Mouse (Mus musculus) MEL (cell line): Measurements from ENCODE around the gene Cdc73.

Experiments
- EP300 ChIP-seq, 2 experiments: IDR thresholded peaks; 2 replicates each; pipeline ENCODE4 v1.6.1; 2011; ENCODE audit warnings: improper control_type of control experiment in 2 of 2, low read length in 2 of 2, low read depth in 1 of 2, mild to moderate bottlenecking in 1 of 2
- GABPA ChIP-seq: IDR thresholded peaks from 2 replicates; pipeline ENCODE4 v1.6.1; 2012; ENCODE audit warnings: low read depth, mild to moderate bottlenecking, inconsistent platforms, low read length, improper control_type of control experiment, moderate library complexity
- KAT2A ChIP-seq: conservative IDR thresholded peaks from 2 replicates; pipeline ENCODE4 v1.6.1; 2012; ENCODE audit warnings: low read depth, low read length, improper control_type of control experiment, inconsistent platforms
- TCF12 ChIP-seq: IDR thresholded peaks from 2 replicates; pipeline ENCODE4 v1.6.1; 2014; ENCODE audit warnings: low read depth, mild to moderate bottlenecking, inconsistent platforms, low read length, improper control_type of control experiment, moderate library complexity

DNA sequence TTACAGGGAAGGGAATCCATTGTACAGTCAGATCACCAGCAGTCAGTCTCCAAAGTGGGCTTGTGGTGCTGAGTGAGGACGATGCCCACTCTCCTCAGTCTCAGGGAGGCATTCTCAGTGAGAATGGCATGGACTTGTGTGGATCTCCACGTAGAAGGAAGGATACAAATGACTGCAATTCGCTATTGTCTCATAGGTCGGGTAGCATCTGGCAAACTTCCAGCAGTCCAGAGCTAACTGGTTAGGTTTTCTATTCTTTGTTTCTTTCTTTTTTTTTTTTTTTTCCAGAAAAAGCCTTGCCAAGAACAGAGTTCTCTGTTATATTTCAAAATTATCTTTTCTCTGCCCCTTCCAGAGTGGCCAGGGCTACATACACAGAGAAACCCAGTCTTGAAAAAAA, 4.3 kb upstream of the Cdc73 start:
- no peak for TF ChIP-seq GABPA
- TF ChIP-seq KAT2A: no peak
- TF ChIP-seq EP300 (IDR thresholded peaks at IDR 0.05; ENCODE audit: low read depth in 1 of 2, low read length in 2 of 2): no peak
- TF ChIP-seq TCF12: no peak
